Mouse (Mus musculus): ENCODE data around the gene Dcdc2b.

- TF ChIP-seq POLR2A (IDR thresholded peaks at IDR 0.05; ENCODE audit: insufficient read depth, low read depth, low read length) (no peak), EP300 (IDR thresholded peaks at IDR 0.05; ENCODE audit: insufficient read depth, low read depth, low read length) (no peak)
Observed at GRCm38 (mm10) chr4:129641756-129642155, 27.7 kb upstream of the Dcdc2b start.

Data from heart, adult 2 months (tissue).